Mouse (Mus musculus) CH12.LX (cell line): ENCODE data around the gene Ypel2.

ENCODE experiments used
- CTCF ChIP-seq, 2 experiments: IDR thresholded peaks in 1 of 2; conservative IDR thresholded peaks in 1 of 2; 2 replicates each; pipeline ENCODE4 v1.5.1; 2011 to 2012; ENCODE audit warnings: low read depth in 2 of 2, low read length in 2 of 2, improper control_type of control experiment in 1 of 2, inconsistent platforms in 1 of 2, mild to moderate bottlenecking in 1 of 2, moderate library complexity in 1 of 2
- RAD21 ChIP-seq: IDR thresholded peaks from 2 replicates; pipeline ENCODE4 v1.6.1; 2011; ENCODE audit warnings: low read depth, mild to moderate bottlenecking, low read length, improper control_type of control experiment, moderate library complexity
- RCOR1 ChIP-seq: conservative IDR thresholded peaks from 2 replicates; pipeline ENCODE4 v1.6.1; 2012; ENCODE audit warnings: low read depth, mild to moderate bottlenecking, inconsistent platforms, low read length, improper control_type of control experiment
- UBTF ChIP-seq: IDR thresholded peaks from 2 replicates; pipeline ENCODE4 v1.6.1; 2012; ENCODE audit warnings: low read depth, mild to moderate bottlenecking, inconsistent platforms, low read length, improper control_type of control experiment, moderate library complexity
- USF2 ChIP-seq: conservative IDR thresholded peaks from 2 replicates; pipeline ENCODE4 v1.6.1; 2011; ENCODE audit warnings: low read depth, low read length, improper control_type of control experiment

DNA sequence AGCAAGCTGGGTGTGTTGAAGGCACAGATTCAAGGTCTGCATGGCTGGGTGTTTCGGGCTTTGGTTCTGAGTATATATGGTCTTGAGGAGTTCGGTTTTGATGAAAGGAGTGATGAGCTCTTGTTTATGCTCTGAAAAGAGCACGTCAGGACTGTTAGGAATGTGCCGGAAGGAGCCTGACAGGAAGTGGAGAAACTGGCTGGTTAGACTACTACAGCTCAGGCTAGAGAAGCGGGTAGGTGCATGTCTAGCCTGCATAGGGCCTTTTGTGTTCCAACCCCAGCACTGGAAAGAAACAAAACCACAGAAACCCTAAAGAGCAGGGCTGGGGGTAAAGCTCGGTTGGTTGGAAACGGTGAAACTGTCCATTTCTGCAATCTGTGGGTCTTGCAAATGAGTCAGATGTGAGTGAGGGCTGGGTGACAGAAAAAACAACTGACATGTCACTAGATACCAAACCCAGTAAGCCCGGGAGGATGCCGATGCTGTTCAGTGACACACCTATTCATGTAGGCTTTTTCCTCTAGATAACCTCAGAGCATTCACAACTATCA, 68.3 kb downstream of the Ypel2 start:
- TF ChIP-seq UBTF (no peak), CTCF (conservative IDR thresholded peaks at IDR 0.05 in 1 of 2, IDR thresholded peaks at IDR 0.05 in 1 of 2; ENCODE audit: low read depth in 2 of 2, low read length in 2 of 2) (no peak), USF2 (no peak), RCOR1 (no peak), RAD21 (no peak; the same call in 1 of the 2 replicates)
